Mouse (Mus musculus) cortical plate, adult 2 months (tissue): Measurements from ENCODE around the gene Slc16a10.

Experiments
- CTCF ChIP-seq: fragments of 200-500 bp; IDR thresholded peaks from 2 replicates; pipeline ENCODE4 v1.5.1; 2011; ENCODE audit warnings: mild to moderate bottlenecking, control low read depth, low read length; ENCODE audit not compliant: insufficient read depth; ENCODE audit errors: extremely low read depth
- POLR2A ChIP-seq: fragments of 200-500 bp; IDR thresholded peaks from 2 replicates; pipeline ENCODE4 v1.6.1; 2011; ENCODE audit warnings: mild to moderate bottlenecking, low read length, control low read depth; ENCODE audit not compliant: insufficient read depth; ENCODE audit errors: extremely low read depth

DNA sequence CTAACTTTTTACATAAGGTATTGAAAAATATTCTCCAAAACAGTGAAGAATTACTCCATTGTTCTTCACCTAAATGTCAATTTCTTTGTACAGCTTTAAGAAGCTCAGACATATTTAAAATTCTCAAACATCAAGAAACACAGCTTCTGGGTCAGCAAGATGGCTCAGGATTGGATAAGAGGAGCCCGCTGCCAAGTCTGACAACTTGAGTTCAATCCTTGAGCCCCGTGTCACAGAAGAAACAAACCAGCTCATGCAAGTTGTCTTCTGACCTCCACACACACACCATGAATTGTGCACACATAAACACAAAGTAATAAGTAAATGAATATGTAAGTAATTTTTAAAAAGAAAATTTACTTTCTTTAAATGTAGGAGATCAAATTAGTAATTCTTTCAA is 50.6 kb downstream of the Slc16a10 start:
- TF ChIP-seq POLR2A (no peak), CTCF (no peak)
